Mouse (Mus musculus): ENCODE results near the gene Timm17a. TPM values are rescaled to one million over a fixed set of nuclear protein-coding genes. Genes with fewer than 3 reads are reported as not detected.

Gene Timm17a
- polyA plus RNA-seq (2015; fragmentation: Nextera tagmentation; extraction: Ambion mirVana): 160 and 166 TPM in 2 replicates

GRCm38 (mm10) chr1:135313284-135314031, at the start of gene Timm17a:
Timm17a (minus strand) TSS chr1:135313778.
- H3K4me2 ChIP-seq: peak within 1 kb of the TSS; percentile 84
- peaks cover 15% of the 10 kb centered on the region for H3K36me3 ChIP-seq
- no peaks in the 10 kb centered on the region for H3K9me3 ChIP-seq
- H3K4me3 ChIP-seq: peak within 1 kb of the TSS; percentile 94
- H3K27ac ChIP-seq (replicated peaks): peak within 1 kb of the TSS; percentile 91
- peaks cover 16% of the 10 kb centered on the region; the same call in 1 of the 2 replicates for H3K27me3 ChIP-seq
- whole genome bisulfite sequencing: under 1% methylated on average over 51 of the region's 51 CpGs
- H3K4me1 ChIP-seq (replicated peaks): peaks cover 24% of the 10 kb centered on the region
- peak within 1 kb of the TSS; percentile 97 for H3K9ac ChIP-seq
- peak; percentile 99 for ATAC-seq (ENCODE audit: low read depth)

GRCm38 (mm10) chr1:135362115-135362514, 48.5 kb upstream of the Timm17a start:
- Histone ChIP-seq H3K27ac (replicated peaks) (no peak overlapping the region), H3K4me3 (no peak overlapping the region), H3K4me2 (no peak overlapping the region), H3K27me3 (no peaks in the 10 kb centered on the region), H3K9ac (no peak overlapping the region), H3K4me1 (replicated peaks) (no peaks in the 10 kb centered on the region), H3K36me3 (no peaks in the 10 kb centered on the region), H3K9me3 (no peaks in the 10 kb centered on the region; the same call in 1 of the 2 replicates)
- no peak for ATAC-seq (ENCODE audit: low read depth)

- WGBS: 56% methylated on average over 4 of the region's 4 CpGs
- Histone ChIP-seq H3K4me1 (replicated peaks) (no peaks in the 10 kb centered on the region), H3K36me3 (no peaks in the 10 kb centered on the region), H3K27ac (replicated peaks) (no peak overlapping the region), H3K27me3 (no peaks in the 10 kb centered on the region), H3K4me2 (no peak overlapping the region), H3K9me3 (no peaks in the 10 kb centered on the region; the same call in 1 of the 2 replicates), H3K4me3 (no peak overlapping the region), H3K9ac (no peak overlapping the region)
- no peak for ATAC-seq (ENCODE audit: low read depth)
These were observed 47.9 kb upstream of the Timm17a start for GRCm38 (mm10) chr1:135361491-135361890.

GRCm38 (mm10) chr1:135359071-135359470, 45.5 kb upstream of the Timm17a start:
- no peaks in the 10 kb centered on the region for H3K36me3 ChIP-seq
- ATAC-seq (ENCODE audit: low read depth): no peak
- no peaks in the 10 kb centered on the region for H3K27me3 ChIP-seq
- 48% methylated on average over 2 of the region's 2 CpGs for WGBS
- no peak overlapping the region for H3K9ac ChIP-seq
- H3K4me2 ChIP-seq: no peak overlapping the region
- H3K27ac ChIP-seq (replicated peaks): no peak overlapping the region
- H3K4me1 ChIP-seq (replicated peaks): no peaks in the 10 kb centered on the region
- H3K4me3 ChIP-seq: no peak overlapping the region
- H3K9me3 ChIP-seq: no peaks in the 10 kb centered on the region; the same call in 1 of the 2 replicates

- H3K27me3 ChIP-seq: no peaks in the 10 kb centered on the region
- H3K27ac ChIP-seq (replicated peaks): no peak overlapping the region
- no peaks in the 10 kb centered on the region for H3K36me3 ChIP-seq
- no peak overlapping the region for H3K4me3 ChIP-seq
- ATAC-seq (ENCODE audit: low read depth): no peak
- H3K9me3 ChIP-seq: no peaks in the 10 kb centered on the region
- no peak overlapping the region for H3K9ac ChIP-seq
- WGBS: 56% methylated on average over 3 of the region's 3 CpGs
- no peak overlapping the region for H3K4me2 ChIP-seq
- no peaks in the 10 kb centered on the region; the same call in 1 of the 2 replicates for H3K4me1 ChIP-seq (replicated peaks)
These were observed 38.4 kb upstream of the Timm17a start for GRCm38 (mm10) chr1:135351953-135352352.

- WGBS: 52% methylated on average over 4 of the region's 4 CpGs
- Histone ChIP-seq H3K4me3 (no peak overlapping the region), H3K4me2 (no peak overlapping the region), H3K36me3 (no peaks in the 10 kb centered on the region), H3K27me3 (no peaks in the 10 kb centered on the region), H3K9me3 (no peaks in the 10 kb centered on the region), H3K4me1 (replicated peaks) (no peaks in the 10 kb centered on the region; the same call in 1 of the 2 replicates), H3K27ac (replicated peaks) (no peak overlapping the region), H3K9ac (no peak overlapping the region)
- ATAC-seq (ENCODE audit: low read depth): no peak
These were observed 34.1 kb upstream of the Timm17a start for GRCm38 (mm10) chr1:135347498-135348169.

- H3K36me3 ChIP-seq: no peaks in the 10 kb centered on the region
- no peak overlapping the region for H3K4me3 ChIP-seq
- H3K4me1 ChIP-seq (replicated peaks): peaks cover 2% of the 10 kb centered on the region; the same call in 1 of the 2 replicates
- 73% methylated on average over 3 of the region's 3 CpGs for WGBS
- H3K4me2 ChIP-seq: no peak overlapping the region
- no peak overlapping the region for H3K27ac ChIP-seq (replicated peaks)
- no peak overlapping the region for H3K9ac ChIP-seq
- H3K27me3 ChIP-seq: no peaks in the 10 kb centered on the region
- no peak for ATAC-seq (ENCODE audit: low read depth)
- H3K9me3 ChIP-seq: no peaks in the 10 kb centered on the region
These were observed 33.3 kb upstream of the Timm17a start for GRCm38 (mm10) chr1:135346891-135347290.

- ATAC-seq (ENCODE audit: low read depth): no peak
- no peak overlapping the region for H3K27ac ChIP-seq (replicated peaks)
- H3K4me3 ChIP-seq: no peak overlapping the region
- H3K4me2 ChIP-seq: no peak overlapping the region
- no peaks in the 10 kb centered on the region for H3K27me3 ChIP-seq
- H3K36me3 ChIP-seq: no peaks in the 10 kb centered on the region
- 59% methylated on average over 4 of the region's 4 CpGs for WGBS
- no peak overlapping the region for H3K9ac ChIP-seq
- no peaks in the 10 kb centered on the region for H3K9me3 ChIP-seq
- peaks cover 4% of the 10 kb centered on the region; the same call in 1 of the 2 replicates for H3K4me1 ChIP-seq (replicated peaks)
These were observed 30.4 kb upstream of the Timm17a start for GRCm38 (mm10) chr1:135344026-135344425.

GRCm38 (mm10) chr1:135341947-135342346, 28.4 kb upstream of the Timm17a start:
- Histone ChIP-seq H3K4me3 (no peak overlapping the region), H3K36me3 (no peaks in the 10 kb centered on the region), H3K9ac (no peak overlapping the region), H3K9me3 (no peaks in the 10 kb centered on the region), H3K4me2 (no peak overlapping the region), H3K4me1 (replicated peaks) (0 out of 2 replicates have a peak, but pooled peaks cover 4% of the 10 kb centered on the region), H3K27me3 (no peaks in the 10 kb centered on the region), H3K27ac (replicated peaks) (no peak overlapping the region)
- ATAC-seq (ENCODE audit: low read depth): no peak
- 55% methylated on average over 8 of the region's 8 CpGs for WGBS

- no peak overlapping the region for H3K27ac ChIP-seq (replicated peaks)
- no peak overlapping the region for H3K4me2 ChIP-seq
- no peaks in the 10 kb centered on the region for H3K4me1 ChIP-seq (replicated peaks)
- no peaks in the 10 kb centered on the region for H3K36me3 ChIP-seq
- H3K9ac ChIP-seq: no peak overlapping the region
- no peak for ATAC-seq (ENCODE audit: low read depth)
- no peaks in the 10 kb centered on the region for H3K9me3 ChIP-seq
- H3K27me3 ChIP-seq: no peaks in the 10 kb centered on the region
- WGBS: 80% methylated on average over 6 of the region's 6 CpGs
- H3K4me3 ChIP-seq: no peak overlapping the region
These were observed 17.0 kb upstream of the Timm17a start for GRCm38 (mm10) chr1:135330578-135330977.

GRCm38 (mm10) chr1:135328368-135328767, 14.8 kb upstream of the Timm17a start:
- Histone ChIP-seq H3K27ac (replicated peaks) (no peak overlapping the region), H3K4me1 (replicated peaks) (no peaks in the 10 kb centered on the region), H3K9ac (no peak overlapping the region), H3K27me3 (no peaks in the 10 kb centered on the region), H3K36me3 (no peaks in the 10 kb centered on the region), H3K4me3 (no peak overlapping the region), H3K4me2 (no peak overlapping the region), H3K9me3 (no peaks in the 10 kb centered on the region)
- 74% methylated on average over 5 of the region's 5 CpGs for WGBS
- ATAC-seq (ENCODE audit: low read depth): no peak

- Histone ChIP-seq H3K9me3 (no peaks in the 10 kb centered on the region), H3K27me3 (peaks cover 10% of the 10 kb centered on the region), H3K4me1 (replicated peaks) (no peaks in the 10 kb centered on the region), H3K36me3 (no peaks in the 10 kb centered on the region), H3K27ac (replicated peaks) (no peak overlapping the region), H3K4me2 (no peak overlapping the region), H3K4me3 (no peak overlapping the region), H3K9ac (no peak overlapping the region)
- WGBS: 84% methylated on average over 2 of the region's 2 CpGs
- no peak for ATAC-seq (ENCODE audit: low read depth)
These were observed 12.4 kb upstream of the Timm17a start for GRCm38 (mm10) chr1:135325934-135326333.

All from neural tube, embryonic 13.5 days (tissue).